Mouse (Mus musculus) myocyte (in vitro differentiated cells): Measurements from ENCODE around the gene Sbk1. TPM values are rescaled to one million over a fixed set of nuclear protein-coding genes. Genes with fewer than 3 reads are reported as not detected.

Source experiments
- H3K27me3 ChIP-seq: one replicate; pipeline ENCODE4 v1.6.1; 2011; ENCODE audit not compliant: control insufficient read depth, insufficient read depth, insufficient read length
- H3K36me3 ChIP-seq: one replicate; pipeline ENCODE4 v1.6.1; 2011; ENCODE audit not compliant: control insufficient read depth, insufficient read depth
- H3K4me2 ChIP-seq: one replicate; pipeline ENCODE4 v1.6.1; 2011; ENCODE audit warnings: low read depth, control low read depth
- H3K4me3 ChIP-seq: one replicate; pipeline ENCODE4 v1.5.1; 2011; ENCODE audit warnings: mild to moderate bottlenecking, control low read depth, moderate library complexity
- H3K79me2 ChIP-seq: one replicate; pipeline ENCODE4 v1.6.1; 2011; ENCODE audit not compliant: control insufficient read depth, insufficient read depth
- H3ac ChIP-seq: one replicate; pipeline ENCODE4 v1.6.1; 2011; ENCODE audit not compliant: control insufficient read depth, insufficient read length
- CEBPB ChIP-seq: IDR thresholded peaks from 2 replicates; pipeline ENCODE4 v1.6.1; 2011; ENCODE audit warnings: mild to moderate bottlenecking, moderate library complexity; ENCODE audit not compliant: poor library complexity, insufficient read depth, severe bottlenecking
- E2F4 ChIP-seq: IDR thresholded peaks from one replicate; pipeline ENCODE4 v1.6.1; 2011; ENCODE audit warnings: mild to moderate bottlenecking, control low read depth, moderate library complexity; ENCODE audit not compliant: insufficient read depth
- MAX ChIP-seq: IDR thresholded peaks from one replicate; pipeline ENCODE4 v1.6.1; 2011; ENCODE audit warnings: low read depth, mild to moderate bottlenecking, control low read depth
- MYOD1 ChIP-seq, 3 experiments: IDR thresholded peaks; one replicate each; pipeline ENCODE4 v1.6.1; 2011; ENCODE audit warnings: control low read depth in 2 of 3, low read depth in 2 of 3, mild to moderate bottlenecking in 2 of 3, moderate library complexity in 1 of 3; ENCODE audit not compliant: insufficient read length in 2 of 3, control insufficient read depth in 1 of 3
- MYOG ChIP-seq, 3 experiments: IDR thresholded peaks; one replicate each; pipeline ENCODE4 v1.6.1; 2011; ENCODE audit warnings: control low read depth in 2 of 3, low read depth in 2 of 3, mild to moderate bottlenecking in 2 of 3; ENCODE audit not compliant: insufficient read length in 2 of 3, control insufficient read depth in 1 of 3, insufficient read depth in 1 of 3
- POLR2A ChIP-seq: IDR thresholded peaks from one replicate; pipeline ENCODE4 v1.6.1; 2011; ENCODE audit warnings: low read depth, mild to moderate bottlenecking, control low read depth, moderate library complexity; ENCODE audit not compliant: insufficient read length
- POLR2AphosphoS2 ChIP-seq: IDR thresholded peaks from one replicate; pipeline ENCODE4 v1.6.1; 2011; ENCODE audit warnings: low read depth, control low read depth; ENCODE audit not compliant: insufficient read length
- REST ChIP-seq: IDR thresholded peaks from one replicate; pipeline ENCODE4 v1.6.1; 2011; ENCODE audit warnings: mild to moderate bottlenecking, control low read depth, moderate library complexity; ENCODE audit not compliant: insufficient read depth, insufficient read length
- SRF ChIP-seq: IDR thresholded peaks from one replicate; pipeline ENCODE4 v1.6.1; 2011; ENCODE audit warnings: low read depth; ENCODE audit not compliant: control insufficient read depth, insufficient read length
- TCF12 ChIP-seq: IDR thresholded peaks from one replicate; pipeline ENCODE4 v1.6.1; 2011; ENCODE audit warnings: mild to moderate bottlenecking, control low read depth; ENCODE audit not compliant: poor library complexity, insufficient read depth, severe bottlenecking
- TCF3 ChIP-seq: IDR thresholded peaks from one replicate; pipeline ENCODE4 v1.6.1; 2011; ENCODE audit warnings: low read depth, control low read depth; ENCODE audit not compliant: insufficient read length
- USF1 ChIP-seq: IDR thresholded peaks from one replicate; pipeline ENCODE4 v1.6.1; 2011; ENCODE audit warnings: low read depth, mild to moderate bottlenecking, control low read depth, moderate library complexity
- polyA plus RNA-seq: library from polyadenylated mRNA; unstranded; fragments of >200 nt; fragmentation: generic; extraction: Trizol; gene quantifications from one replicate; pipeline ENCODE4 v1.2.1, GENCODE M21; 2012; ENCODE audit warnings: missing spikeins

Gene Sbk1
- polyA plus RNA-seq = 16.1 TPM

- H3K79me2 ChIP-seq = no peaks in the 10 kb centered on the region
- peak within 1 kb of the TSS; percentile 93 for H3K4me2 ChIP-seq
- H3K27me3 ChIP-seq = no peaks in the 10 kb centered on the region
- no peaks in the 10 kb centered on the region for H3K36me3 ChIP-seq
- H3ac ChIP-seq = peak within 1 kb of the TSS; percentile 70
- H3K4me3 ChIP-seq = peak within 1 kb of the TSS; percentile 39
- TF ChIP-seq SRF (no peak), MYOD1 (IDR thresholded peaks at IDR 0.05; ENCODE audit: control insufficient read depth in 1 of 3, insufficient read length in 2 of 3, low read depth in 2 of 3) (peak in 1 of 3 experiments; percentile 21), TCF3 (peak; percentile 2), E2F4 (peak; percentile 44), POLR2A (peak; percentile 71), MYOG (IDR thresholded peaks at IDR 0.05; ENCODE audit: control insufficient read depth in 1 of 3, insufficient read depth in 1 of 3, insufficient read length in 2 of 3, low read depth in 2 of 3) (peak in 1 of 3 experiments; percentile 49)
Observed at GRCm38 (mm10) chr7:126271712-126272683, at the start of gene Sbk1. TSS of gene Sbk1 (plus strand) at chr7:126272619.

- H3ac ChIP-seq = no peak overlapping the region
- TF ChIP-seq CEBPB (no peak), USF1 (no peak), E2F4 (no peak), MYOG (IDR thresholded peaks at IDR 0.05; ENCODE audit: control insufficient read depth in 1 of 3, insufficient read depth in 1 of 3, insufficient read length in 2 of 3, low read depth in 2 of 3) (no peak), POLR2A (no peak), MAX (no peak), POLR2AphosphoS2 (no peak), REST (no peak)
- no peaks in the 10 kb centered on the region for H3K36me3 ChIP-seq
- no peaks in the 10 kb centered on the region for H3K27me3 ChIP-seq
- H3K4me2 ChIP-seq = no peak overlapping the region
- no peaks in the 10 kb centered on the region for H3K79me2 ChIP-seq
- no peak overlapping the region for H3K4me3 ChIP-seq
Observed at GRCm38 (mm10) chr7:126222753-126223152, 49.7 kb upstream of the Sbk1 start.

GRCm38 (mm10) chr7:126226136-126226535 is 46.3 kb upstream of the Sbk1 start:
- TF ChIP-seq POLR2A = no peak
- no peak for TF ChIP-seq TCF12
- no peak for TF ChIP-seq POLR2AphosphoS2
- no peak for TF ChIP-seq TCF3
- TF ChIP-seq MYOG (IDR thresholded peaks at IDR 0.05; ENCODE audit: control insufficient read depth in 1 of 3, insufficient read depth in 1 of 3, insufficient read length in 2 of 3, low read depth in 2 of 3) = no peak
- TF ChIP-seq MAX = no peak
- TF ChIP-seq SRF = no peak
- TF ChIP-seq REST = no peak
- TF ChIP-seq E2F4 = no peak
- TF ChIP-seq MYOD1 (IDR thresholded peaks at IDR 0.05; ENCODE audit: control insufficient read depth in 1 of 3, insufficient read length in 2 of 3, low read depth in 2 of 3) = no peak
- no peak for TF ChIP-seq USF1
- no peak for TF ChIP-seq CEBPB

GRCm38 (mm10) chr7:126230357-126231148 is 41.9 kb upstream of the Sbk1 start:
- no peaks in the 10 kb centered on the region for H3K79me2 ChIP-seq
- TF ChIP-seq MAX (no peak), MYOG (IDR thresholded peaks at IDR 0.05; ENCODE audit: control insufficient read depth in 1 of 3, insufficient read depth in 1 of 3, insufficient read length in 2 of 3, low read depth in 2 of 3) (peak; percentile 20 to 49 (median 45)), CEBPB (no peak), POLR2AphosphoS2 (no peak), POLR2A (no peak), SRF (no peak), TCF12 (no peak), TCF3 (no peak), E2F4 (no peak), REST (no peak), USF1 (peak; percentile 9), MYOD1 (IDR thresholded peaks at IDR 0.05; ENCODE audit: control insufficient read depth in 1 of 3, insufficient read length in 2 of 3, low read depth in 2 of 3) (peak in 2 of 3 experiments; percentile 64 to 82)
- no peak overlapping the region for H3K4me3 ChIP-seq
- H3K36me3 ChIP-seq = no peaks in the 10 kb centered on the region
- H3K27me3 ChIP-seq = no peaks in the 10 kb centered on the region
- no peak overlapping the region for H3ac ChIP-seq
- no peak overlapping the region for H3K4me2 ChIP-seq

More at GRCm38 (mm10) chr7:126226136-126226535, 46.3 kb upstream of the Sbk1 start:
- no peak overlapping the region for H3K4me3 ChIP-seq
- no peak overlapping the region for H3ac ChIP-seq
- no peaks in the 10 kb centered on the region for H3K36me3 ChIP-seq
- no peaks in the 10 kb centered on the region for H3K79me2 ChIP-seq
- no peaks in the 10 kb centered on the region for H3K27me3 ChIP-seq
- H3K4me2 ChIP-seq = no peak overlapping the region
